Mouse (Mus musculus): Measurements from ENCODE around the gene Atp1a3. TPM values are rescaled to one million over a fixed set of nuclear protein-coding genes. Genes with fewer than 3 reads are reported as not detected.

The Atp1a3 gene
- polyA plus RNA-seq, 1 experiment from 2014 or later = 6.8 TPM

DNA sequence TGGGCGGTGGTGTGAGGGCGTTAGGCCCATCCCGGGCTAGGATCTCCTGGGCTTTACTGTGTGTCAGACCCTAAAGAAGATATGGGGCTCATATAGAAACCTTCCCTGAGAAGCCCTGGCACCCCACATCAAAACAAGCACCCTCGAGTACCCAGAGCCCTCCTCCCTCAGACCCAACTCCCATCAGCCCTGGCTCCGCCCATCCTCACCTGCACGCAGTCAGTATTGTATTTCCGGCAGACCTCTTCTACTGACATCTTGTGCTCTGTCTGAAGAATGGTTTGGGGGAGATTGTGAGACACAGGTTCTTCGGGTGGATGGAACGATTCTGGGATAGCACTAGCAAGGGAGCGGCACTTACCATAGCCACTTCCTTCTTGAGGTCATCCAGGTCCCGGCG is 5.0 kb downstream of the Atp1a3 start:
- DNase-seq (ENCODE audit: low spot score) (no peak), ATAC-seq (replicated peaks; ENCODE audit: insufficient number of reproducible peaks, low FRiP score, low TSS enrichment, low read depth) (no peak)
- 73% methylated on average over 12 of the region's 12 CpGs for WGBS

DNA sequence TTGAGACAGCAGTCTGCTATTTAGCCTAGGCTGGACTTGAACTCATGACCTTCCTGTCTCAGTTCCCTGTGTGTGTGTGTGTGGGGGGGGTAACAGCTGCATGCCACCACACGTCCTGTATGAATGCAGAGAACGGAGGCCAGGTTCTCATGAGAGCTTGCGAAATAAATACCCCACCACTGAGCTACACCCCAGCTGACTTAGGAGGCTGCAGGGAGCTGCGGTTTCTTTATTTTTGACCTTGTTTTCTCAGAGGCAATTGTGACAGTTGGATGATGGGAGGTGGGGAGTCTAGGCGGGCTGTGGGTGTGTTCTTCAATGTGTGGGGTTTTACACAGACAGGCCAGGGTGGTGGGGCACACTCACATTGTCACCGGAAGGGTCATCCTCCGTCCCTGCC is 5.5 kb downstream of the Atp1a3 start:
- ATAC-seq (replicated peaks; ENCODE audit: insufficient number of reproducible peaks, low FRiP score, low TSS enrichment, low read depth) = no peak
- 68% methylated on average over 7 of the region's 7 CpGs for WGBS
- no peak overlapping the region for H3K4me3 ChIP-seq (ENCODE audit: low read depth, low read length)
- DNase-seq (ENCODE audit: low spot score) = no peak
- H3K4me2 ChIP-seq (ENCODE audit: low read depth, low read length) = no peak overlapping the region
- H3K36me3 ChIP-seq (replicated peaks; ENCODE audit: control insufficient read depth, insufficient read depth, low read depth, low read length) = no peaks in the 10 kb centered on the region
- no peaks in the 10 kb centered on the region for H3K4me1 ChIP-seq (ENCODE audit: control insufficient read depth, insufficient read depth, low read length)
- peaks cover under 1% of the 10 kb centered on the region; the same call in 1 of the 2 replicates for H3K27me3 ChIP-seq (ENCODE audit: control insufficient read depth, insufficient read depth, low read length)
- no peak overlapping the region for H3K9ac ChIP-seq (replicated peaks; ENCODE audit: low read length)
- no peaks in the 10 kb centered on the region for H3K9me3 ChIP-seq (replicated peaks; ENCODE audit: control insufficient read depth, low read length)
- H3K27ac ChIP-seq (replicated peaks; ENCODE audit: low read depth, low read length) = no peak overlapping the region

More for the DNA sequence above, 5.0 kb downstream of the Atp1a3 start:
- H3K9me3 ChIP-seq (replicated peaks; ENCODE audit: control insufficient read depth, low read length) = no peaks in the 10 kb centered on the region
- H3K36me3 ChIP-seq (replicated peaks; ENCODE audit: control insufficient read depth, insufficient read depth, low read depth, low read length) = no peaks in the 10 kb centered on the region
- H3K4me3 ChIP-seq (ENCODE audit: low read depth, low read length) = no peak overlapping the region
- no peak overlapping the region for H3K9ac ChIP-seq (replicated peaks; ENCODE audit: low read length)
- peaks cover 4% of the 10 kb centered on the region; the same call in 1 of the 2 replicates for H3K4me1 ChIP-seq (ENCODE audit: control insufficient read depth, insufficient read depth, low read length)
- no peak overlapping the region for H3K27ac ChIP-seq (replicated peaks; ENCODE audit: low read depth, low read length)
- no peak overlapping the region for H3K4me2 ChIP-seq (ENCODE audit: low read depth, low read length)
- H3K27me3 ChIP-seq (ENCODE audit: control insufficient read depth, insufficient read depth, low read length) = peaks cover 5% of the 10 kb centered on the region

DNA sequence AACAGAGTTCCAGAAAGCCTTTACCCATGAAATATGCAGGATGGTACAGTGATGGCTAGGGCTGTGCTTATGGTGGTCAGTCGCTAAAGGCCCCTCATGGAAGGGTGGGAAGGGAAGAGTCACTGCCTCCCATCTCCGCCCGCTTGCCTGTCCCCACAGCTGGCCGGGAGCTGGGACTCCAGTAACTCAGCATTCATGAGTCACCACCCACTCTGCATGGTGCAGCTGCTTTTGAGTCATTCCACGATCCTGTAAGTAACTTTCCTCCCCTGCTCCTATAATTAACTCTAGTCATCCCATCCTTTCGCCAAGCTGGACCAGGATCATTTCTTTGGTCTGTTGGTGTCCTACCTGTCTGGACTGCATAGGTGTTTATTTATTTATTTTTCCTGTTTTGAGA is 12.7 kb downstream of the Atp1a3 start:
- no peaks in the 10 kb centered on the region for H3K27me3 ChIP-seq (ENCODE audit: control insufficient read depth, insufficient read depth, low read length)
- H3K27ac ChIP-seq (replicated peaks; ENCODE audit: low read depth, low read length) = no peak overlapping the region
- DNase-seq (ENCODE audit: low spot score) (no peak), ATAC-seq (replicated peaks; ENCODE audit: insufficient number of reproducible peaks, low FRiP score, low TSS enrichment, low read depth) (no peak)
- H3K4me2 ChIP-seq (ENCODE audit: low read depth, low read length) = no peak overlapping the region
- no peaks in the 10 kb centered on the region for H3K4me1 ChIP-seq (ENCODE audit: control insufficient read depth, insufficient read depth, low read length)
- no peaks in the 10 kb centered on the region for H3K9me3 ChIP-seq (replicated peaks; ENCODE audit: control insufficient read depth, low read length)
- WGBS = 69% methylated on average over 6 of the region's 6 CpGs
- H3K4me3 ChIP-seq (ENCODE audit: low read depth, low read length) = no peak overlapping the region
- no peaks in the 10 kb centered on the region for H3K36me3 ChIP-seq (replicated peaks; ENCODE audit: control insufficient read depth, insufficient read depth, low read depth, low read length)
- no peak overlapping the region for H3K9ac ChIP-seq (replicated peaks; ENCODE audit: low read length)

- Histone ChIP-seq H3K4me2 (ENCODE audit: low read depth, low read length) (no peak overlapping the region), H3K4me1 (ENCODE audit: control insufficient read depth, insufficient read depth, low read length) (no peaks in the 10 kb centered on the region), H3K27ac (replicated peaks; ENCODE audit: low read depth, low read length) (no peak overlapping the region), H3K9ac (replicated peaks; ENCODE audit: low read length) (no peak overlapping the region), H3K27me3 (ENCODE audit: control insufficient read depth, insufficient read depth, low read length) (no peaks in the 10 kb centered on the region), H3K9me3 (replicated peaks; ENCODE audit: control insufficient read depth, low read length) (no peaks in the 10 kb centered on the region), H3K4me3 (ENCODE audit: low read depth, low read length) (no peak overlapping the region), H3K36me3 (replicated peaks; ENCODE audit: control insufficient read depth, insufficient read depth, low read depth, low read length) (no peaks in the 10 kb centered on the region)
- no peak for ATAC-seq (replicated peaks; ENCODE audit: insufficient number of reproducible peaks, low FRiP score, low TSS enrichment, low read depth)
- DNase-seq (ENCODE audit: low spot score) = no peak
- 83% methylated on average over 8 of the region's 8 CpGs for WGBS
Measured at GRCm38 (mm10) chr7:24990478-24990877, 15.3 kb downstream of the Atp1a3 start.

DNA sequence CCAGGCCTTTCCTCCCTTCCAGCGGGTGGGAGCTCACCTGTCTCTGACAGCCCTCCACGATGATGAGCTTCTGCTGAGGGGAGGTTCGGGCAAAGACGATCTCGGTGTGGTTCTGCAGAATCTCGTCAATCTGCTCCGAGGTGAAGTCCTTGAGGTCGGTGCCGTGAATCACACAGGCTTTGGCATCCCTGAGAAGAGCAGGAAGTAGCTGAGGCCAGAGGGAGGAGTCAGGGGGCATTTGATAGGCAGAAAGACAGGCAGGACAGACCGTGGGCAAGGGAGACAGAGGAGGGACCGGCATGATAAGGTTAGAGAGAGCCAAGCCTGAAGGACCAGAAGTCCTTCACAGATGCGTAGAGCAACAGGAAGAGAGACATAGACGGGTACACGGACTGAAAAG is 17.8 kb downstream of the Atp1a3 start:
- H3K9me3 ChIP-seq (replicated peaks; ENCODE audit: control insufficient read depth, low read length) = no peaks in the 10 kb centered on the region
- no peak overlapping the region for H3K4me2 ChIP-seq (ENCODE audit: low read depth, low read length)
- 86% methylated on average over 14 of the region's 14 CpGs for WGBS
- DNase-seq (ENCODE audit: low spot score) (no peak), ATAC-seq (replicated peaks; ENCODE audit: insufficient number of reproducible peaks, low FRiP score, low TSS enrichment, low read depth) (no peak)
- no peak overlapping the region for H3K27ac ChIP-seq (replicated peaks; ENCODE audit: low read depth, low read length)
- no peaks in the 10 kb centered on the region for H3K36me3 ChIP-seq (replicated peaks; ENCODE audit: control insufficient read depth, insufficient read depth, low read depth, low read length)
- no peak overlapping the region for H3K4me3 ChIP-seq (ENCODE audit: low read depth, low read length)
- no peaks in the 10 kb centered on the region for H3K27me3 ChIP-seq (ENCODE audit: control insufficient read depth, insufficient read depth, low read length)
- H3K9ac ChIP-seq (replicated peaks; ENCODE audit: low read length) = no peak overlapping the region
- H3K4me1 ChIP-seq (ENCODE audit: control insufficient read depth, insufficient read depth, low read length) = no peaks in the 10 kb centered on the region

DNA sequence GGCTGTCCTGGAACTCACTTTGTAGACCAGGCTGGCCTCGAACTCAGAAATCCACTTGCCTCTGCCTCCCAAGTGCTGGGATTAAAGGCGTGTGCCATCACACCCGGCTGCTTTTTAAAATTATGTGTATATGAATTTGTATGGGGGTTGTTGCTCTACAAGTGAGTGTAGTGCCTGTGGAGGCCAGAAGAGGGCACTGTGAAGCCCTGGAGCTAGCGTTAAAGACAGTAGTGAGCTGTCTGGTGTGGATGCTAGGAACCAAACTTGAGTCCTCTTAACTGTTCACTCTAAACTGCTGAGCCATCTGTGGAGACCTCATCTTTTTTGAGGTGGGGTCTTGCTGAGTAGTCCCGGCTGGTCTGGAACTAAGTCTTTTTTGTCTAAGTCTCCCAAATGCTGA is 20.0 kb downstream of the Atp1a3 start:
- ATAC-seq (replicated peaks; ENCODE audit: insufficient number of reproducible peaks, low FRiP score, low TSS enrichment, low read depth) (no peak), DNase-seq (ENCODE audit: low spot score) (no peak)
- H3K27me3 ChIP-seq (ENCODE audit: control insufficient read depth, insufficient read depth, low read length) = no peaks in the 10 kb centered on the region
- no peak overlapping the region for H3K4me3 ChIP-seq (ENCODE audit: low read depth, low read length)
- no peak overlapping the region for H3K9ac ChIP-seq (replicated peaks; ENCODE audit: low read length)
- H3K36me3 ChIP-seq (replicated peaks; ENCODE audit: control insufficient read depth, insufficient read depth, low read depth, low read length) = no peaks in the 10 kb centered on the region
- H3K9me3 ChIP-seq (replicated peaks; ENCODE audit: control insufficient read depth, low read length) = no peaks in the 10 kb centered on the region
- H3K27ac ChIP-seq (replicated peaks; ENCODE audit: low read depth, low read length) = no peak overlapping the region
- H3K4me2 ChIP-seq (ENCODE audit: low read depth, low read length) = no peak overlapping the region
- WGBS = 63% methylated on average over 5 of the region's 5 CpGs
- no peaks in the 10 kb centered on the region for H3K4me1 ChIP-seq (ENCODE audit: control insufficient read depth, insufficient read depth, low read length)

GRCm38 (mm10) chr7:24984307-24984706 is 21.5 kb downstream of the Atp1a3 start:
- H3K4me3 ChIP-seq (ENCODE audit: low read depth, low read length) = no peak overlapping the region
- WGBS = 89% methylated on average over 2 of the region's 2 CpGs
- no peak for DNase-seq (ENCODE audit: low spot score)
- H3K9ac ChIP-seq (replicated peaks; ENCODE audit: low read length) = no peak overlapping the region
- no peak overlapping the region for H3K27ac ChIP-seq (replicated peaks; ENCODE audit: low read depth, low read length)
- H3K9me3 ChIP-seq (replicated peaks; ENCODE audit: control insufficient read depth, low read length) = no peaks in the 10 kb centered on the region
- no peaks in the 10 kb centered on the region for H3K4me1 ChIP-seq (ENCODE audit: control insufficient read depth, insufficient read depth, low read length)
- no peak overlapping the region for H3K4me2 ChIP-seq (ENCODE audit: low read depth, low read length)
- H3K36me3 ChIP-seq (replicated peaks; ENCODE audit: control insufficient read depth, insufficient read depth, low read depth, low read length) = no peaks in the 10 kb centered on the region
- H3K27me3 ChIP-seq (ENCODE audit: control insufficient read depth, insufficient read depth, low read length) = no peaks in the 10 kb centered on the region
- ATAC-seq (replicated peaks; ENCODE audit: insufficient number of reproducible peaks, low FRiP score, low TSS enrichment, low read depth) = no peak

GRCm38 (mm10) chr7:24983396-24983795 is 22.4 kb downstream of the Atp1a3 start:
- DNase-seq (ENCODE audit: low spot score) = no peak
- Histone ChIP-seq H3K4me1 (ENCODE audit: control insufficient read depth, insufficient read depth, low read length) (no peaks in the 10 kb centered on the region), H3K27ac (replicated peaks; ENCODE audit: low read depth, low read length) (no peak overlapping the region), H3K4me3 (ENCODE audit: low read depth, low read length) (no peak overlapping the region), H3K9me3 (replicated peaks; ENCODE audit: control insufficient read depth, low read length) (no peaks in the 10 kb centered on the region), H3K9ac (replicated peaks; ENCODE audit: low read length) (no peak overlapping the region), H3K27me3 (ENCODE audit: control insufficient read depth, insufficient read depth, low read length) (no peaks in the 10 kb centered on the region), H3K4me2 (ENCODE audit: low read depth, low read length) (no peak overlapping the region), H3K36me3 (replicated peaks; ENCODE audit: control insufficient read depth, insufficient read depth, low read depth, low read length) (no peaks in the 10 kb centered on the region)
- WGBS = 81% methylated on average over 5 of the region's 5 CpGs
- no peak for ATAC-seq (replicated peaks; ENCODE audit: insufficient number of reproducible peaks, low FRiP score, low TSS enrichment, low read depth)
